Mouse (Mus musculus): Measurements from ENCODE around the gene Ceacam18.

The Ceacam18 gene

GRCm38 (mm10) chr7:43685088-43685487 lies 50.6 kb downstream of the Ceacam18 start:
- POLR2A ChIA-PET, result interaction anchor here in 1 of 4 experiments (0.8 kb wide), 1 partner anchor 10 kb away, joined by 3 read pairs; no protein-coding TSS in a partner anchor
- CTCF ChIA-PET, result no interaction called here

DNA sequence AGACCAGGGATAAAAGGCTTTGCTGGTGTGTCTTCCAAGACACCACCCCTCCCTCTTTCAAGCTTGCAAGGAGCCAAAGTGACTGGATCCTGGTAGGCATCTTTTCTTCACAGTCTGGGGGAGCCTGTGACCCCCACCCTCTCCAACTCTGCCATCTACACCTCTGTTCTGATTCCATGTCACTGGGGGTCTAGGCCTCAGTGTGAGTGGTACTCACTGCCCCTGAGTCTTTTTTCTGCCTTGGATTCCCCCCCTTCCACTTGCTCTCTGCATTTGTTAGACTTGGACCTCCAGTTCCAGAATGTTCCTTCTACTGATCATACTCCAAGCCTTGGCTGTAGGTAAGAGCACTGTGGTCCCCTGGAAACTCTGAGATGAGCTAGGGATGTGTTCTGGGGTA lies 55.6 kb downstream of the Ceacam18 start, which contains the start of gene Klk14:
Klk14 (plus strand) TSS at position 301 of the 400 bp plus-strand sequence.
- ChIA-PET POLR2A (no interaction called here), CTCF (interaction anchor here in 2 of 4 experiments (0.6 kb wide), 2 partner anchors 9 to 10 kb away, joined by 3 to 5 read pairs; no protein-coding TSS in a partner anchor)
